ENCODE assay signal across 8 mouse cellular contexts in genomic region chr2:118256621-118257053, GRCm38 (mm10). TPM values are rescaled to one million over a fixed set of nuclear protein-coding genes. Genes with fewer than 3 reads are reported as not detected.
A peak's percentile ranks its signal among the peaks of the same experiment; 100 is the strongest.
DNase-seq lines count a peak whose midpoint lies in the region; ATAC-seq and TF ChIP-seq lines count a peak whose summit lies in the region.

Fsip1 (minus strand) TSS chr2:118256966.

- no peaks in the 10 kb centered on the region for H3K9me3 ChIP-seq in forebrain, embryonic 13.5 days (replicated peaks)
- H3K9me3 ChIP-seq in neural tube, embryonic 14.5 days (ENCODE audit: control insufficient read depth, low read length): no peaks in the 10 kb centered on the region

- TF ChIP-seq CTCF in bone marrow macrophage, adult 2 months (IDR thresholded peaks at IDR 0.05; ENCODE audit: low read depth, low read length): no peak
- TF ChIP-seq CTCF in testis, adult 2 months (IDR thresholded peaks at IDR 0.05; ENCODE audit: control insufficient read depth, insufficient read depth, insufficient replicate concordance, low read depth, low read length): no peak

- no peak for TF ChIP-seq POLR2A in bone marrow macrophage, adult 2 months (IDR thresholded peaks at IDR 0.05; ENCODE audit: borderline replicate concordance, low read depth, low read length)
- no peak for TF ChIP-seq POLR2A in testis, adult 2 months (IDR thresholded peaks at IDR 0.05; ENCODE audit: control insufficient read depth, low read depth, low read length)

- peak; percentile 89 for ATAC-seq in forebrain, embryonic 13.5 days
- peak; percentile 93 for ATAC-seq in neural tube, embryonic 14.5 days (ENCODE audit: low read depth)

- H3K4me1 ChIP-seq in bone marrow macrophage, adult 2 months (ENCODE audit: control insufficient read depth, insufficient read depth, low read length): peaks cover 22% of the 10 kb centered on the region
- H3K4me1 ChIP-seq in forebrain, embryonic 13.5 days: 0 out of 2 replicates have a peak, but pooled peaks cover 6% of the 10 kb centered on the region
- H3K4me1 ChIP-seq in neural tube, embryonic 14.5 days (ENCODE audit: control insufficient read depth, insufficient read depth, low read length): no peaks in the 10 kb centered on the region
- H3K4me1 ChIP-seq in testis, adult 2 months (ENCODE audit: control insufficient read depth, insufficient read depth, low read length): peaks cover 2% of the 10 kb centered on the region; the same call in 1 of the 2 replicates

- H3K36me3 ChIP-seq in forebrain, embryonic 13.5 days (ENCODE audit: poor library complexity, severe bottlenecking): no peaks in the 10 kb centered on the region
- no peaks in the 10 kb centered on the region for H3K36me3 ChIP-seq in neural tube, embryonic 14.5 days (ENCODE audit: control insufficient read depth, insufficient read depth, low read length)
- H3K36me3 ChIP-seq in testis, adult 2 months (ENCODE audit: control insufficient read depth, insufficient read depth, low read length): no peaks in the 10 kb centered on the region; the same call in 1 of the 2 replicates

- peak within 1 kb of the TSS; percentile 68 for H3K4me2 ChIP-seq in forebrain, embryonic 13.5 days
- H3K4me2 ChIP-seq in neural tube, embryonic 14.5 days (ENCODE audit: low read depth, low read length): peak within 1 kb of the TSS; percentile 56

- peak within 1 kb of the TSS; percentile 56 for H3K9ac ChIP-seq in forebrain, embryonic 13.5 days
- H3K9ac ChIP-seq in neural tube, embryonic 14.5 days (replicated peaks; ENCODE audit: low read depth, low read length): 0 out of 2 replicates have a peak within 1 kb of the TSS, but pooled peaks have one; percentile 12

- intact Hi-C loops in heart, postnatal 10 days (cut with DNase I): no loop called here

- WGBS in forebrain, embryonic 13.5 days: under 1% methylated on average over 25 of the region's 25 CpGs
- under 1% methylated on average over 25 of the region's 25 CpGs for WGBS in neural tube, embryonic 14.5 days

- H3K27me3 ChIP-seq in forebrain, embryonic 13.5 days: no peaks in the 10 kb centered on the region
- no peaks in the 10 kb centered on the region for H3K27me3 ChIP-seq in neural tube, embryonic 14.5 days (ENCODE audit: control insufficient read depth, insufficient read depth, low read length)
- H3K27me3 ChIP-seq in testis, adult 2 months (ENCODE audit: control insufficient read depth, insufficient read depth, low read length): no peaks in the 10 kb centered on the region

- peak within 1 kb of the TSS; percentile 91 for H3K4me3 ChIP-seq in bone marrow macrophage, adult 2 months (ENCODE audit: insufficient read depth, low read length)
- peak within 1 kb of the TSS; percentile 42 for H3K4me3 ChIP-seq in forebrain, embryonic 13.5 days
- H3K4me3 ChIP-seq in neural tube, embryonic 14.5 days (ENCODE audit: low read depth, low read length): peak within 1 kb of the TSS; percentile 35
- peak within 1 kb of the TSS; percentile 95 for H3K4me3 ChIP-seq in testis, adult 2 months (ENCODE audit: control insufficient read depth, low read depth, low read length)

- no peak within 1 kb of the TSS for H3K27ac ChIP-seq in bone marrow macrophage, adult 2 months (ENCODE audit: insufficient read depth, low read depth, low read length)
- H3K27ac ChIP-seq in forebrain, embryonic 13.5 days: peak within 1 kb of the TSS; percentile 8
- H3K27ac ChIP-seq in neural tube, embryonic 14.5 days (ENCODE audit: low read depth, low read length): no peak within 1 kb of the TSS
- peak within 1 kb of the TSS; percentile 81; the same call in 1 of the 2 replicates for H3K27ac ChIP-seq in testis, adult 2 months (ENCODE audit: control insufficient read depth, insufficient read depth, low read depth, low read length)

- DNase-seq in B cell, adult 2 months: peak; percentile 88 to 89
- peak; percentile 62 to 70 for DNase-seq in heart, postnatal 10 days
- peak; percentile 84 to 91 for DNase-seq in kidney, postnatal 4 days
- DNase-seq in lung, adult 18-20 months: peak; percentile 88 to 90

RNA-seq across cellular contexts. Expression of gene Fsip1, which starts in this region (rescaled TPM):
- 0.58 and 1.1 TPM in 2 replicates for polyA plus RNA-seq in bone marrow macrophage, adult 2 months (2012; ENCODE audit: insufficient read depth, insufficient read length, missing spikeins)
- polyA plus RNA-seq in forebrain, embryonic 13.5 days (2015; fragmentation: Nextera tagmentation; extraction: Ambion mirVana): 3.6 and 3.7 TPM in 2 replicates
- total RNA-seq in heart, postnatal 10 days (2021): not detected
- polyA plus RNA-seq in neural tube, embryonic 14.5 days (2014; fragmentation: Nextera tagmentation; extraction: Ambion mirVana): 2.4 and 3.4 TPM in 2 replicates
- 24.7 and 29.8 TPM in 2 replicates for polyA plus RNA-seq in testis, adult 2 months (2012; rRNA removed)

Comparison
In these comparisons a context has a peak if more than half of its experiments do, and no peak if none do; other contexts are left out.
1. Peak in DNase-seq in heart, postnatal 10 days; RNA of the gene not detected or under 1 TPM.
2. H3K27ac ChIP-seq: peak in forebrain, embryonic 13.5 days (single experiment) and testis, adult 2 months (single experiment); none in bone marrow macrophage, adult 2 months (single experiment) and neural tube, embryonic 14.5 days (single experiment).
3. H3K4me3 ChIP-seq: peak in every context shown above with its lines; median percentile 95 in testis, adult 2 months; 91 in bone marrow macrophage, adult 2 months; 42 in forebrain, embryonic 13.5 days; 35 in neural tube, embryonic 14.5 days.
4. Peak in every context shown above with its lines, with median percentiles within 50 percentile points of each other: DNase-seq.